ENCODE assay signal across 23 mouse cellular contexts in the genomic region with DNA sequence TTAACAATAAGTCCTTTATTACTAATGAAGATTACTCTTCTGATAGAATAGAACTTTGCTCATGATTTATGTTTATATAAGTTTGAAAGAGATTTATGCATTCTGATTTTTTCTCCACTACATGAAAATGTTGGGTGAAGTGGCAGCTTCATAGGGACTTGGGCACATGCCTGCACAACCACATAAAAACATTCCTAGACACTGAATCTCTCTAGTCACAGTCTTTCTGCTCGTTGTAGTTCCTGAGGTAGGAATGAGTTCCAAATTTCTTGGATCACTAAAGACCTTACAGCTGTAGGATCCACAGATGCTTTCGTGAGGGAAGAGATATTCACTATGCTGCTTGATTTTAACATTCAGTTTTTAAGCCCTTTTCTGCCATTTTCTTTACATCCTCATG.
"Had no signal": no experiment of that assay in that cellular context is flagged by ENCODE, and none has a peak within 500 bp of the region (broad histone marks: within the 10 kb centered on the region; RNA-seq: fewer than 3 reads in every experiment).

No protein-coding gene starts in this region.

- H3K9me3 ChIP-seq: limb, embryonic 10.5 days; limb, embryonic 13.5 days; liver, embryonic 12.5 days; liver, embryonic 15.5 days; lung, embryonic 15.5 days; megakaryocyte, embryonic 14.5 days; midbrain, embryonic 10.5 days; neural tube, embryonic 13.5 days; stomach, embryonic 15.5 days had no signal

- H3K4me1 ChIP-seq: limb, embryonic 10.5 days; limb, embryonic 13.5 days; liver, embryonic 12.5 days; liver, embryonic 15.5 days; megakaryocyte, embryonic 14.5 days; midbrain, embryonic 10.5 days; neural tube, embryonic 13.5 days; stomach, embryonic 15.5 days had no signal

- DNase-seq: kidney, adult 8-10 months; kidney, postnatal 14 days; layer of hippocampus, adult 9-11 months; liver; lung, adult 18-20 months; lung, postnatal 10 days; lung, postnatal 36 days; midbrain, embryonic 14.5 days; retina, postnatal 1 day; right cerebral cortex, postnatal 25 days; spleen, adult 18-20 months; thymus, adult 18-20 months; thymus, postnatal 36 days had no signal

- H3K4me3 ChIP-seq: layer of hippocampus, adult 2 months; limb, embryonic 10.5 days; limb, embryonic 13.5 days; liver, embryonic 12.5 days; liver, embryonic 15.5 days; lung, embryonic 15.5 days; megakaryocyte, embryonic 14.5 days; midbrain, embryonic 10.5 days; neural tube, embryonic 13.5 days; stomach, embryonic 15.5 days had no signal

- H3K27ac ChIP-seq: layer of hippocampus, adult 2 months; limb, embryonic 10.5 days; limb, embryonic 13.5 days; liver, embryonic 12.5 days; liver, embryonic 15.5 days; lung, embryonic 15.5 days; midbrain, embryonic 10.5 days; neural tube, embryonic 13.5 days; stomach, embryonic 15.5 days had no signal

- H3K36me3 ChIP-seq: limb, embryonic 10.5 days; liver, embryonic 12.5 days; liver, embryonic 15.5 days; lung, embryonic 15.5 days; neural tube, embryonic 13.5 days; stomach, embryonic 15.5 days had no signal

- H3K4me2 ChIP-seq: limb, embryonic 13.5 days; liver, embryonic 12.5 days; liver, embryonic 15.5 days; lung, embryonic 15.5 days; neural tube, embryonic 13.5 days; stomach, embryonic 15.5 days had no signal

- ATAC-seq: liver, embryonic 12.5 days had no signal

- H3K27me3 ChIP-seq: limb, embryonic 13.5 days; liver, embryonic 12.5 days; liver, embryonic 15.5 days; lung, embryonic 15.5 days; megakaryocyte, embryonic 14.5 days; neural tube, embryonic 13.5 days; stomach, embryonic 15.5 days had no signal

- H3K9ac ChIP-seq: limb, embryonic 13.5 days; liver, embryonic 12.5 days; liver, embryonic 15.5 days; lung, embryonic 15.5 days; neural tube, embryonic 13.5 days; stomach, embryonic 15.5 days had no signal
